Mouse (Mus musculus) heart, adult 2 months (tissue): ENCODE results near the gene Zfp61.

Experiments
- CTCF ChIP-seq: fragments of 200-600 bp; IDR thresholded peaks from 2 replicates; pipeline ENCODE4 v1.8.1; 2022; ENCODE audit warnings: antibody characterized with exemption, mild to moderate bottlenecking, moderate library complexity
- EP300 ChIP-seq: fragments of 200-500 bp; IDR thresholded peaks from 2 replicates; pipeline ENCODE4 v1.6.1; 2011; ENCODE audit warnings: low read depth, low read length, control low read depth; ENCODE audit not compliant: insufficient read depth

DNA sequence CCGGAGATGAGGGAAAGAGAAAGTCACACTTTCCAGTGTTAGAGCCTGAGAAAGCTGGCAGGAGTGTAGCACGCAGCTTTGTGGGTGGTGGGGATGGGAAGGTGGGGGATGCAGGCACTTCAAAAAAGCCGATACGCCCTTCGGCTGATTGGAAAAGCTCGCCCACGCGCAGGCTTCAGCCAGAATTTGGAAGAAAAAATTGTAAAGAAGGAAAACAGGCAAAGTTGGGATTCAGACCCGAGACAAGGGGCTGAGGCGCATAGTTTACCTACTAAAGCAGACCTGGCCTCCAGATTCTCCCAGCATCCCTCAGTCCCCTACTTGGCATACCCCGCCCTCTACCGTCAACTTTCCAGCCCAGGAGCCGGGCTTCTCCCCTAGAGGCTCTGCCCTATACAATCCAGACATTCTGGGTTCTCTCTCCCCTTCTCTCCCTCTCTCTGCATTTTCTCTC, 24.7 kb upstream of the Zfp61 start:
- TF ChIP-seq CTCF (no peak), EP300 (no peak)
